Mouse (Mus musculus): ENCODE measurements around the gene Prss28.

Prss28 gene

DNA sequence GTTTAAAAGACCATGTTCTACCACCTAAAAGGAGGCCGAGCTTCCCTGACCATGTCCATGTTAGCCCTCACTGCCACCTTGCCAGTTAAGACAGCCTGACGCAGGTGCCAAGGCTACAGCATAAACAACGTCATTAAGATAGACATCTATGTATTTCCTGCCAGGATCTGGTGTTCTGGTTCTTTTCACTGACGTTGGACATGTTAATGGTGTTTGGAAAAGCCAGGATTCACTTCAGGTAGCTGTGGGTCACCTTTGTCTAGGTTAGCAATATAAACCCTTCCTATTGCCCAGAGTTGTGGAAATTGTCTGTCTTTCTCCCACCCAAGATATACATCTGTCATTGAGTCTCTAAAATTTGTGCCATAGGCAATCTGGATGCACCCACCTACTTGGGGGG is at the start of gene Prss28:
Prss28 (plus strand) TSS at position 301 of the 400 bp plus-strand sequence.
- in situ Hi-C loops (cut with MboI, MseI): no loop called here

DNA sequence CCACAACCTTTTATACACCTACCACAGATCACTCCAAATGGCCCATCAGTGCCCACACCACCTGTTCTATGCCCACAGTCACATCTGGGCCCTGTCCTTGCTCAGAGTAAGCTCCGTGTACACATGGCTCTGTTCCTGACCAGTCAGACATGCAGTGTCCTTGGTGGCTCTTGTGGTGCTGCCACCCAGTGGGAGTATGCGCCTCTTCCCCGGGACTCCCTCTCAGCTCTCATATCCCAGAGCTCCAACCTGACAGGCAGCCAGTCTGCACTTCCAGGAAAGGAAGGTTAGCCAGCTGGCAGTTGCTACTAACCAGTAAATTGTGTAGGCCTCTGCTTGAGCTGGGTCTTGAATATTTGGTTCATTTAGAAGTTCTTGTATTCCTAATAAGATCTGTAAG is 44.0 kb upstream of the Prss28 start:
- in situ Hi-C loops (cut with MboI, MseI): no loop called here

DNA sequence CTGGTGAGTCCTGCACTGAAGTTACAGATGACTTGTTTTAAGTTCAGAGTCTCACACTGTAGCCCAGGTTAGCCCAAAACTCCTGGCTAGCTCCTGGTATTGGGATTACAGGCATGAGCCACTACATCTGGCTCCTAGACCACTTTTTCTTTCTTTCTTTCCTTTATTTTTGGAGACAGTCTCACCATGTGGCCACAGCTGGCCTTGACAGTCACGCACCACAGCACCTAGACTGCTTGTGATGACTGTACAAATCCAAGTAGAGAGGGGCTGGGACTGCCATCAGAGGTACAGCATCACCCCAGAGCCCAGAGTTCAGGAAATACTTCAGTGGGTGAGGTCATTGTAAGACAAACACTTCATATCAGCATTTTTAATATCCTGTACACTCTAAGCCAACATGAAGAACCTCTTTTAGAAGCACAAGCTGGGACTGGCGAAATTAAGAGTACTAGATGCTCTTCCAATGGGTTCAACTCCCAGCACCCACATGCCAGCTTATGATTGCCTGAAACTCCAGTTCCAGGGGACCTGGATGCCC is 37.6 kb upstream of the Prss28 start:
- in situ Hi-C loops (cut with MboI, MseI): loop anchor here (5.0 to 10.0 kb wide), 2 partner anchors 84 to 256 kb away; partner anchors contain the start of genes Cramp1l, Ift140 and Unkl

DNA sequence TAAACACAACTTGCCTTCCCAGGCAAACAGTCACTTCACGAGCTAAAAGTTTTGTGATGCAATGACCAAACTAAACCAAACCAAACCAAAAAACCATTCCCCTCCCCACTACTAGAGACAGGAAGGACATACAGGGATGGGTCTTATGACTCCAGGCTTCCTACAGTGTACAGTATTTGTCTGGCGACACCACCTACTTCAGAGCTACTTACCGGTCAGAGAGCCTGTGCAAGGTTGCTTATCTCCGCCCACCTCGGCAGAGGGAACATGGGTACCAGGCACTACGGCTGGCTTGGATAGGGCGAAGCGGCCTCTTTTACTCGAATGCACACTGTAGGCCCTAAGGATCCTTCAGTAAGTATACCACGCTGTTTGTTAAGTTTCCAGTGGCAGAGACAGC is 36.1 kb upstream of the Prss28 start:
- in situ Hi-C loops (cut with MboI, MseI): loop anchor here (5.0 to 10.0 kb wide), 2 partner anchors 85 to 258 kb away; partner anchors contain the start of genes Cramp1l, Ift140 and Unkl

DNA sequence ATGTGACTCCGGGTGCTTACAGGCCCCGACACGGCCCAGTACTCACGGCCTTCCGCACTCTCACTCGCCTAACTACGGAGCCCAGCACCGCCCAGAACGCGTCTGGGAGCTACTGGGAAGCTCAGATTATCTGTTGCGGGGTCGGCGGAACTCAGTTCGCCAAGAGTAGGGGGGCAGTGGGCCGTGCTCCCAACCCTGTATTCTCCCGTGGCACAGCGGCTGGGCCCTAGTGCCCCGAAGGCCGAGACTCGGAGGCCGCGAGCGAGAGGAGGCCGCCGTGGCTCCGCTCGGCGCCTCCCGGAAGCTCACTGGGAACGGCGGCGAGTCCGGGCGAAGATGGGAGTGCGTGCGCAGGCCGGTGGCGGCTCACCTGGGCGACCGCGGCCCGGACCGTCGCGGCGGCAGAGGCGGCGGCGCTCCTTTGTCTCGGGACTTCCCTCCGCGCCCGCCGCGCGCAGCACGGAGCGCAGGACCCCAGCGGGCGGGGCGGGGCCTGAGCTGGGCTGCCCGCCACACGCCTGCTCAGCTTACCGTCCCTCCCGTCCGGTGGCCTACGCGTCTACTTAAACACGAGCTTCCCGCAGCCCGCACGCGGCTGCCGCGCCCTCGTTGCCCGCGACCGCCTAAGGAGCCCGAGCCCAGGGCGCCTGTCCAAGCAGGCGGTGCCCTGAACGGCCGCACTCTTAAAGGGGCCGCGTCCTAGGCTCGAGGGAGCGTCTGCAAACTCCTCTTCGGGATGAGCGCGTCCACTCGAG is 35.3 kb upstream of the Prss28 start:
- in situ Hi-C loops (cut with MboI, MseI): loop anchor here (5.0 to 10.0 kb wide), 2 partner anchors 86 to 258 kb away; partner anchors contain the start of genes Cramp1l, Ift140 and Unkl

DNA sequence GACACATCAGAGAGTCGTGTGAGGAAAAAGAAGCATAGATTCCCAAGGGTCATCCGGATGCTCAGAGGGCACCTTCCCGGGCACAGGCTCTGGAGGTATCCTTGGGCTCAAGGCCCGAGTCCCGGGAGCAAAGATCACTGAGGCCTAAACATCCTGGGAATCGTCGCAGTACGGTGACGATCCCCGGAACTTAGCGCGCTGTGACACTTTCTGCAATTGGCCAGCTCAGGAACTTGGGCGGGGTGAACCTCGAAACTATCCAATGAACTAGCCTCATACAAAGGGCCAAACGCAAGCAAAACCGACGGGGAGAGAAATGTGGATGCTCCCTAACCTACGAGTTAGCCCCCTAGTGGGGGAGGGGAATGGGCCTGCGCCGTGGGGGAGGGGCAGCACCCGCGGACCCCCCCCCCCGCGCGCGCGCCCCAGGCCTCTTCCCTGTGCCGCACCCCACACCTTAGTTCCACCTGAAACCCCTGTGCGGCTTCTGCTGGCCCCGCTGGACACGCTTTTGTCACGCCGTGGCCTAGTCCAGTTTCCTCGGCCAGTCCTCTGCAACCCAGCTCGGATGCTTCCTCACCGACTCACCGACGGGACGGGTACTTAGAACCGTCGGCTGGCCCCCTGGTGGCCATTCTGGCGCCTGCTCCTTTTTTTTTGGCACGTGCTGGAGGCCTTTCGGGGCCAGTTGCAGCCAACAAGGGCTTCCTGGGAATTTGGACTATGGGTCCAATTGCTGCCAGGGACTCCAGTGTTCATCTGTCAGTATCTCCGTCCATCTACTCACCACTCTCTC is 34.5 kb upstream of the Prss28 start:
- in situ Hi-C loops (cut with MboI, MseI): loop anchor here (5.0 to 10.0 kb wide), 2 partner anchors 87 to 259 kb away; partner anchors contain the start of genes Cramp1l, Ift140 and Unkl

DNA sequence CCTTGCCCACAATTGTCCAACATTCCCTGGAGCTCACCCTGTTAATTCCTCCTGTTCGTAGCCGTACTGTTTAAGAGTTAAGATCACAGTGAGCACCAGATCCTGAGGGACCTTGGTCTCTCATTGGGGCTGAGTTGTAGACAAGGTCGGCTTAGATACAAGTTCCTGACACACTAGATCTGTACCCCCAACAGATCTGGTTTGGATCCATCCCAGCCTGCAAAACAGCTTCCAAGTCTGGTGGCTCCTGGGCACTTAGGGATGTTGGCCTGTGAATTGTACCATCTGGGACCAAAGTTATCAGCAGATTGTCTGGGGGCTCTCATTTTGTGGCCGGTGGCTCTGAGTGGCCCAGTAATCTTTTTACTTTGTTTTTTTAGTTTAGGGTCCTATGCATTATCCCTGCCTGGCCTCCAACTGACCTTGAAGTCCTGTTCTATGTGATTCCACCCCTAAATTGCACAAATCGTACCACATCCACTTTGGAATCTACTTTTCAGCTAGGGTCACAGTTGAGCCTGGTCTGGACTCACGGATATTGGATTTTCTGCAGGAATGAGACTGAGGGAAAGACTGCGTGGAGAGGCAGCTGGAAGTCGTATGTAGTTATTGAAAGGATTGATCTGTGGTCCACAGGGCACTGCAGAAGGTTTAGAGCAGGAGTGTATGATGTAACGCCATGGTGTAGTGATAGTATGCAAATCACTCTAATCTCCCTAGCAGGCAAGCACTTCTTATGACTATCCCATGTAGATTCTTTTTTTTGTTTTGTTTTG is 33.7 kb upstream of the Prss28 start, which contains the start of gene Ube2i:
Ube2i (minus strand) TSS at position 52 of the 776 bp plus-strand sequence.
- in situ Hi-C loops (cut with MboI, MseI): loop anchor here (5.0 to 10.0 kb wide), 2 partner anchors 87 to 260 kb away; partner anchors contain the start of genes Cramp1l, Ift140 and Unkl

DNA sequence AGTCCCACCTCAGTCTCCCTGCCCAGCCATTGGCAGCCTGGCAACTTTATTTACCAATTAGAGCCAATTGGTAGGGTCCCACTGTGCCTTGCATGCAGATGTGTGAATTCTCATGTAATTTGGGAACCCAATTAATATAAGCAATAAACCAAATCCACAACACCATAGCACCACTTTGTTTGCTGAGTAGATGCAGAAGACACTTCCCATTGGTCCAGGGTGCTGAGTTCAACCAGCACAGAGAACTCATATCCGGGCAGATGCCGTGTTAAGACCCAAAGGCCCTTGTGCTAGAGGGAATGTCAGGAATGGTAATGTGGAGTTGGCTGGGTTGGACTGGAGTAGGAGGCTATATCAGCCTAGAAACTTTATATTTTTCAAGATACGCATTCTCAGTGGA is 32.6 kb upstream of the Prss28 start:
- in situ Hi-C loops (cut with MboI, MseI): loop anchor here (10.0 kb wide), 1 partner anchor 261 kb away; the partner anchor contains the start of genes Cramp1l and Ift140

DNA sequence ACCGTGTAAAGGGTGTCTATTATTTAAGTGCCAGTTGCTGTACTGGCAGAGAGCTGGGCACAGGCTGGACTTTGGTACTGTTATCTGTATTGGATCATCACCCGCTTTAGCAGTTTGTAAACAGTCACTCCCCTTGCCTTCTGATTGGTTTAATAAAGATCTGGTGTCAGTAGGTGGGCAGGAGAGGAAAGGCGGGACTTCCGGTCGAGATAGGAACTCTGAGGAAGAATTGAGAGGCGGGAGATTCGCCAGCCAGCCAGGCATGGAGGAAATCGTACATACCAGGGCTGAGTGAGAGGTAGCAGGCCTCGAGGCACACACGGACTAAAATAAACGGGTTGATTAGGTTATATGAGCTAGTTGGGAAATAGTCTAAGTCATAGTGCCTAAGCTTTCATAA is 26.3 kb upstream of the Prss28 start:
- in situ Hi-C loops (cut with MboI, MseI): no loop called here

DNA sequence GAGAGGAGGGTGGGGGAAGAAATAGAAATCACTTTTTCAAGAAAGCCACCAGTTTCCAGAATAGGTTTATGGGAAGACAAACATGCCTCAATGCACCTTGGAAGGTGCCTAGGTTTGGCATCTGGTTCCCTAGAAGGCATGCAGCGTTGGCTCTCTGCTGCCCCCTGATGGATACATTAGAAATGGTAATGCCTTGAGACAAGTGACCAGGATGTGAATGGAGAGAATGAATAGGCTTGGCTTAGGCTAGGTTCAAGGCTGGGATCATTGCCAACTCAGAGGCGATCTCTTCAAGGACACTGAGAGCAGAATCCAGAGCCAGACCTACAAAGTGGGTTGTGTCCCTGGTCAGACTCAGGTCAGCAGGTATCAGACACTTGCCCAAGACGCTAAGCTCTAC is 23.4 kb upstream of the Prss28 start:
- in situ Hi-C loops (cut with MboI, MseI): no loop called here

DNA sequence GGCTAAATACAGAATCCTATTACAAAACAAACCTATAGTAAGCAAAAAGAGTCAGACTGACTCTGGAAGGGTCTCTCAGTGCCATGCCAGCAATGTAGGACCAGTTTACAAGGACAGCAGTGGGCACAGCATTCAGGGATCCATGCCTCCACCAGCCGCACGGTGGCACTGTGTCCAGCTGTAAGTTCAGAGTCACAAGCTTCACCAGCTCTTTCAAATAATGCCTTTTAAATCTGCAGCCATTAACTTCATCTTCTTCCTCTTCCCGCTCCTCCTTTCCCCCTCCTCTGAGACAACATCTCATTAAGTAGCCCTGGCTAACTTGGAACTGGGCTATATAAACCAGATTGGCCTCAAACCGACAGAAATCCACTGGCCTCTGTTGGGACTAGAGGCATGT is 19.6 kb upstream of the Prss28 start:
- in situ Hi-C loops (cut with MboI, MseI): no loop called here

DNA sequence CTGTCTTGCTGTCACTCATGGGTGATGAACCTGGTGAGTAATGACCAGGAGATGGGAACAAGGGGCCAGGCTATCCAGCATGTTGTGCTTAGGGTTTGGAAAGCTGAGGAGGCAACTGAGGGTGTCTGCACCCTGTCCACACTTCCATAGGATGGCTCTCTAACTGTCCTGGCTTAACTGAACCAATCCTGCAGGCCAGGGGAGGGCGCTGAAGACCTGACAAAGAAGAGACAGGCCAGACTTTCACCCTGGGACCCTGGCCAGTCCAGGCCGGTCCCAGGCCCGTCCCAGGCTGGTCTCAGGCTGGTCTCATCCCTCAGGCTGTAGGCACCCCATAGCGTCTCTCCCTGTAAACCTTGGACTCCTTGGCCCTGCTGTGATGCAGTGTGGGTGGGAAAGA is 18.0 kb upstream of the Prss28 start:
- in situ Hi-C loops (cut with MboI, MseI): no loop called here

DNA sequence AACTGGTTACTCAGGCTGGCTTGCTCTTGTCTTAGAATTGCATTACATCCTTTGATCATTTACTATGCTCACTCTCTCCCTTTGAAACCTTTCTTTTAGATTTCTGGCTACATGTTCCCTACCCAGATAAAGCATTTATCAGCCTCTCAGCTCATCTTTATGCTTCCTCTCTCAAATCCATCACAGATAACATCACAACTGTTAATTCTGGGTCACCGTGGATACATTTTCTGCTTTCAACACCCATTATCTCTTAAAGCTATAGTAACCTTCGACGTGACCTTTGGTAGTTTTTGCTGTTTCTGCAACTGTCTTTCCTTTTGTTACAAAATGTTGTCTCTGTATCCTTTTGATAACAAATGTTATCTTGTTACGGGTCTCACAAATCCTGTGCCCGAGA is 15.0 kb upstream of the Prss28 start:
- in situ Hi-C loops (cut with MboI, MseI): no loop called here

DNA sequence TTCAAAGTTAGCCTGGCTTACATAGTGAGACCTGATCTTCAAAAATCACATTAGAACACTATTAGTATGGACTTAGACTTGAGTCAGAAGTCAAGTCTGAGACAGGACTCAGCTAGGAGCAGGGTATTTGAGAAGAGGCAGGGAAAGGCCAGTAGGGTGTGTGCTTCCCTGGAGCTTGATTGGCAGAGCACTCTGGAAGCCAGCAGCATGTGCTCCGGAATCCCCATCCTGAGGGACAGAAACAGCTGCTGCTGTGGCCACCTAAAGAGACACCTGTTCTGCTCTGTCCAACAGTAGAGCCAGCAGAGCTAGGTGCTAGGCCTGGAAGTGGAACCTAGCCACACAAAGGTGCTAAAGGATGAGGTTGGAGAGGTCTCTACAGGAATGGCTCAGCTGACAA is 14.3 kb upstream of the Prss28 start:
- in situ Hi-C loops (cut with MboI, MseI): no loop called here

DNA sequence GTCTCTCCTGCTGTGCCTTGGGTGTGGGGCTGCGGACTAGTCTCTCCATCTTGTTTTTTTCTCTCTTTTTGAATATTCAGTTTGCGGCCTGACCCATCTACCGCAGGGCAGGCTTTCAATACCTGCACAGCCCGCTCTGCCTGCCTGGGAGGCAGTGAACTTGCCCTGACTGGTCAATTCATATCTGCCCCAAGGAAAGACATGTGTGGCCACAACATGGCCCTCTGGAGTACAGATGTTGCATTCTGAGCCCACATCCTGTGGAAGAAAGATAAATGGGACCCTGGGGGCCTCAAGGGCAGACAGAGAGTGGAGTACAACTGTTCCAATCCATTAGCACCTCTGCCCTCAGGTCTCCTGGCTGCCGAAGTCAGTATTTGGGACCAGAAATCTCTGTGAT is 10.4 kb upstream of the Prss28 start, which contains the start of gene Prss34:
Prss34 (plus strand) TSS at position 301 of the 400 bp plus-strand sequence.
- in situ Hi-C loops (cut with MboI, MseI): no loop called here

DNA sequence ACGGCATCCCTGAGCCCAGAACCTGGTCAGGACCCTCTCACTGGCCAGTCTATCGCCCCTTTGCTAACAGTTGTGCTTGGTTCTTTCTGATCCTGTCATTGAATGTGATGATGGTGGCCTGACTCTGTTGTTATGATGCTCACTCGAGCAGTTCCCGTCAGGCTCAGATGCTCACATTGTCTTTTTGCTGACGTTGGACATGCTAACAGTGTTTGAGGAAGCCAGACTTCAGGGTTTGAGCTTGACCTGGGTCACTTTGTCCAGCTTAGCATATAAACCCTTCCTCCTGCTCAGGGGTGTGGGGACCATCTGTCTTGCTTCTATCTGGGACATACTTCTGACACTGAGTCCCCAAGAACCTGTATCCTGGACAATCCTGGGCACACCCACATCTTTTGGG is 9.9 kb downstream of the Prss28 start, which contains the start of gene Prss29:
Prss29 (plus strand) TSS at position 301 of the 400 bp plus-strand sequence.
- in situ Hi-C loops (cut with MboI, MseI): no loop called here

DNA sequence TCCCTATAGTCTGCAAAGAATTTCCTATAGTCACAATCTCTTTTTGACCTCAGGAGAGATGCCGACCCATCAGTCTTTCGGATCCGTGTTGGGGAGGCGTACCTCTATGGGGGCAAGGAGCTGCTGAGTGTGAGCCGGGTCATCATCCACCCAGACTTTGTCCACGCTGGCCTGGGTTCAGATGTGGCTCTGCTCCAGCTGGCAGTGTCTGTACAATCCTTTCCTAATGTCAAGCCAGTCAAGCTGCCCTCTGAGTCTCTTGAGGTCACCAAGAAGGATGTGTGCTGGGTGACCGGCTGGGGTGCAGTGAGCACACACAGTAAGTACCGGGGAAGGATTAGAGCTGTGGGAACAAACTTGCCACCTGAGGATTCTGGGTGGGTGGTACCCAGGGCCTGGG is 12.4 kb downstream of the Prss28 start:
- in situ Hi-C loops (cut with MboI, MseI): no loop called here

DNA sequence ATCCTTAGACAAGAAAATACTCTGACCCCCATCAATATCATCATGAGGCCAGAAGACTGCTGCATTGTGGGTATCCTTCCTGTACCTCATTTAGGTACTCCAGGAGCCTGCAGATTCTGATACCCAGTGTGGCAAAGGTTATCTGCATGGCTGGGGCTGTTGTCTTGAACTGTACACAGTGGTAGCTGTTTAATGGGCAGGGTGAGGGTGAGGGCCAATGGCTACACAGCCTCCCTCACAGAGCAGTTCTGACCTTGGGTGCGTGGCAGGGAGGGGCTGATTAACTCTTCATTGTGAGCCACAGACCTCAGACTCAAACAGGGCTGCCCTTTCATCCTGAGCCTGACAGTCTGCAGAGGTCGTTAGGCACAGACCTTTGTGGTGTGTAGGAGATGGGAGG is 14.5 kb downstream of the Prss28 start:
- in situ Hi-C loops (cut with MboI, MseI): no loop called here

DNA sequence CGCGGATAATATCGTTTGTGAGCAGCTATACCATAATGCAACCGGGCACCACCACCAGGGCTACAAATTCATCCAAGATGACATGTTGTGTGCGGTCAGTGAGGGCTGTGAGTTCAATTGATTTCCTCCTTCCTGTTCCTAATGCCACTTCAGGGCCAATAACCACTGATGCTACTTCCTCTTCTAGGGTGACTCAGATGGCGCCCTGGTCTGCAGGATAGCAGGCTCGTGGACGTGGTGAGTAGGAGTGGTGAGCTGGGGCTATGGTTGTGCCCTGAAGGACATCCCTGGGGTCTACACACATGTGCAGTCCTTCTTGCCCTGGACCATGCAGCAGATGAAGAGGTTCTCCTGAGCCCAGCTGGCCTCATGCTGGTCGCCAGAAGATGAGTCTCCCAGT is 23.9 kb downstream of the Prss28 start:
- in situ Hi-C loops (cut with MboI, MseI): no loop called here

DNA sequence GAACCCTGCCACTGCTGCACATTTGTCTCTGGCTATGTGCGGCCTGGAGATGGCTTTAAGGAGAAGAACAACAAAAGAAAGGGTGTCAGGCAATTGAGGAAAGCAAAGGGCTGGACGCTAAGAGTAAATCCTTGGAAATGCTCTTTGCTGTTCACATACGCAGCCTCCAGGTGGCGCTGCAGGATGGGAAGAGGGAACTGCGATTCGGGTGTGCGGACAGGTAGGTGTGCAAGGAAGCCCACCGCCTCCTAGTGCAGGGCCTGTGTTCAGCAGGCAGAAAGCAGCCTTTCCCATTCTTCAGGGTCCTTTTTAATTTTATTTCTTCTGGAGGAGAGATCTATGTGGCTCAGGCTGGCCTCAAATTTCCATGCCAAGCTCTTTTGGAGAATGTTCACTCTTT is 25.5 kb downstream of the Prss28 start:
- in situ Hi-C loops (cut with MboI, MseI): no loop called here

DNA sequence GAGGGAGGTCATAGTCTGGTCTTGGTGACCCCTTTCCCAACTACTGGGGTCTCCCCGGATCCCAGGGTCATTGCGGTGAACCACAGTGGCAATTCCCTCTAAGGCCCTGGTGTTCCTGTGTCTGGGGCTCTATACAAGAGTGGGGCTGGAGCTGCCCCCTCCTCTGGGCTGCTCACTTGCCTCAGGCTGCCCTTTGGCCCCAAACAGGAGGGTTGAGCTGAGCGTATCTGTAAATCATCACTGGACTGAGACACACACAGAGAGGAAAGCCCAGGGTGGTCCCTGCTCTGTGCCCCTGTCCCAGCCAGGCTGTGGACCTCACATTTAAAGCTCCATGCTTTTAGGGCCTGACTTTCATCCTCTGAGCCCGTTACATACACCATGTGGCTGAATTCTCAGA is 29.8 kb downstream of the Prss28 start:
- in situ Hi-C loops (cut with MboI, MseI): no loop called here
